Mouse (Mus musculus) T-helper 1 cell (primary cell): Measurements from ENCODE around the gene Eif3m.
"Not testable (repeated sequence)": the region's sequence is repeated elsewhere in the genome, so short reads cannot be mapped to it uniquely, and the experiment has no call there.

Source experiments
- in situ Hi-C: fragments of 300-600 bp; cut with MboI, MseI; formaldehyde crosslinking; loops from one replicate; pipeline ENCODE4 v1.15.1; 2025; ENCODE audit warnings: high pct_unique_total_duplicates

The Eif3m gene

GRCm38 (mm10) chr2:105016967-105017287 lies at the start of gene Eif3m:
Gene Eif3m, minus strand, starts transcription at chr2:105017080.
- in situ Hi-C loops = no loop called here

DNA sequence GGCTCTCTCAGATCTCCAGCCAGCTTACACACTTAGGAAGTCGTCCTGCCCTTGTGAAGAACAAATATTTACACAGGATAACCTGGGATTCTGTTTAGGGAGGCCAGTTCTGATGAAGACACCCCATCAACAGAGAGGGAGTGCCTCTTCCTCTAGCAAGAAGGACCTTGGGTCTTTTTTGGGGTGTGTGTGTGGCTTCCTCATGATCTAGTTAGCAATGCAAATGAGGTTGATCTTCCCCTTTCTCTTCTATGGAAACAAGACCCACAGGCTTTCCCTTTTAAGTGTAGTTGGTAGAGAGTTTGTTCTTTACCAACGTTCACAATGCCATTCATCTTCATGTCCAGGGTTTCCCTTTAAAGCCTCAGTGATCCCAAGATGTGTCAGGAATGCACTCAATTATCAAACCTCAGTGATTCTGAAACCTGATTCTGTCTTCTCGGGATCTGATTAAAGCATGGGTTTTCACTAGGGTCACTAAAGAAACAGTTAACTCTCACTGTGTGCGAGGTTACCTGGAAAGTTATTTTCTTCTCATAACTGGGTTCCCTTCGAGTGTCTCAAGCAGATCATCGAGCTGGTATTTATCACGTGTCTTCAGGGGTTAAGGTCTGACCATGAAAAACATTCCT lies 46.0 kb upstream of the Eif3m start:
- in situ Hi-C loops = no loop called here

- in situ Hi-C loops = no loop called here
These were observed 41.8 kb upstream of the Eif3m start for GRCm38 (mm10) chr2:105058577-105059116.

DNA sequence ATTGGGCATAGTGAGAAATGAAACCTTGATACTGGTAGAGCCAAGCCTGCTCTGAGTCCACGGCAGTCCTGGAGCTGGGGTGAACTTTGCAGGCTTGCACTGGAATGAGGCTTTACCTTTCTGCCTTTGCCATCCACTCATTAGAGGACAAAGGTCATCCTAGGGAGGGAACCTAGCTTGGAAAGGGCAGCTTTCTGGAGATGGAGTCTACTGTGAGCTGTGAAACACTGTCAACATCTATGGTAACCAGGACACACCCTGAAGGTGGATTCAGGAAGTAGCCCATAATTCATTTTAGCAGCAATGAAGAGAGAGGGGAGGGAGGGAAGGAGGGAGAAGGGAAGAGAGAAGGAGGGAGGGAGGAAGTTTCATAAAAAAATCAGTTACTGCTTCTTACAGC lies 38.6 kb upstream of the Eif3m start:
- in situ Hi-C loops = no loop called here

- in situ Hi-C loops = no loop called here
These were observed 31.4 kb upstream of the Eif3m start for GRCm38 (mm10) chr2:105048301-105048700.

DNA sequence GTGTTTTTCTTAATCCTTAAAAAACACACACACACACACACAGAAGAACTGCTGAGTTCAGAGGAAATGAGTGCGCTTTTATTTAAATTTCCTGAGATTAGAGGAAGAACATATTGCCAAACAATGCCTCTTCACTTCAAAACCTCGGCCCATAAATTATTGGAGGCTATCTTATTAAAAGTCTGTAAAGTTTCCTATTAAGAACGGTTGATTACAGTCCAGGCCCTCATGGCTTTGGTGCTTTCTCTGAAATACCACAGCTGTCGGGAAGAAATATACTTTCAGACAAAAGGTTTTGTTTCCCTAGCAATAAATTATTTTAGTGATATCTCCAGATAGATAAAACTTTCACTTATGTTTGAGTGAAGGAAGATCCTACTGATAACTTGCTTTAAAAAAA lies 26.3 kb upstream of the Eif3m start:
- in situ Hi-C loops = no loop called here

- in situ Hi-C loops = no loop called here
These were observed 24.0 kb upstream of the Eif3m start for GRCm38 (mm10) chr2:105040859-105041258.

DNA sequence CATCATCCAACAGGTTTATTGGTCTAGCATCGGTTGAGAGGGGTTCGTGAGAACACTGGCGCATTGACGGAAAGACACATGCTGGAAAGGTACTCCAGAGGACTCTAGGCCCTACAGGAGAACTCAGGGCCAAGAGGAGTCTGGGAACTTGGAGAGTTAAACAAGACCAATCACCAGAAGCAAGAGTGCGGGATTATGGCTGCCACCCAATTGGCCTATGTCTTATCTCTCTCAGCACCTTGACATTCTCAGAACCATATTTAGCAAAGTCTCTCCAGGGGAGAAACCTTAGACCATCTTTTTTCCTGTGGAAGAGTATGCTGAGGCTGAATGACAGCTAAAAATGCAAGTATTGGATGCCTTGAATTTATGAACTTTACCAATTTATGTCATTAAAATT lies 22.0 kb upstream of the Eif3m start:
- in situ Hi-C loops = no loop called here

DNA sequence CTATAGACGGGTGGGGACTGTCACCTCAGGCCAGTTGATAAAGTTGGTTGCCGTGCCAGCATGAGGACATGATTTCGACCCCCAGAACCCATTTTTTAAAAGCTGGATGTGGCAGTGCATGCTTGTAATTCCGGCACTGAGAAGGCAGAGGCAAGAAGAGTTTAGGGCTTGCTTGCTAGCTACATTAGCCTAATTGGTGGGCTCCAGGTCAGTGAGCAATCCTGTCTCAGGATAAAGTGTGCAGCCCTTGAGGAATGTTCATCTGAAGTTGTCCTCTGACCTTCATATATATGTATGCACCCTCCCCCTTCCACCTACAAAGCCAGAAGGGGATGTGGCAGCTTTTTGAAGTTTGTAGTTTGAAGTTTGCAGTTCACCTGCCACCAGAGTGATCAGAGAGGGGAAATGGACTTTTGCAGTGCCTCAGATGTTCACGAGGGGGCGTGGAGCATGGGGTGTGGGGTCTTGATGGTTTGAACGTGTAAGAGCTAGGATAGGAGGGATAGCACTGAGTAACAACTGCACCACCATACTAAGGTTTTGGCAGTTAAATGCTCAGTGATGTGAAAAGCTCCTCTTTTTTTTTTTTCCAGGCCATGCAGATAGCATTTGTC lies 21.2 kb upstream of the Eif3m start:
- in situ Hi-C loops = no loop called here

- in situ Hi-C loops = no loop called here
These were observed 19.7 kb upstream of the Eif3m start for GRCm38 (mm10) chr2:105036401-105037070.

GRCm38 (mm10) chr2:105035985-105036384 lies 19.1 kb upstream of the Eif3m start:
- in situ Hi-C loops = no loop called here

DNA sequence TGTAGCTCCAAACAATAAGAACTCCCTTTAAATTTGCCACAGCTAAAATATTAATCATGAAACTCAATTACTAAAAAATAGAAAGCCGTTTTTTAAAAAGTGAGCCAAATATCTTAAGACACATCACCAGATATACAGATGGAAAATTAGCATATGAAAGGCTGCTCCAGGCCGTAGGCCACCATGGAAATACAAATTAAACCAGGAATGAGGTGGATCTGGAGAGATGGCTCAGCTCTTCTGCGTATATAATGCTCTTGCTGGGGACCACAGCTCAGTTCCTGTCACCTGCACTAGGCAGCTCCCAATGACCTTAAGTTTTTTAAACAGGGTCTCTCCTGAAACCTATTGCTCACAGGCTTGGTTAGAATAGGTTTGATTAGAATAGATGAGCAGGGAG lies 17.2 kb upstream of the Eif3m start:
- in situ Hi-C loops = no loop called here

- in situ Hi-C loops = no loop called here
These were observed 13.6 kb upstream of the Eif3m start for GRCm38 (mm10) chr2:105030505-105030904.

DNA sequence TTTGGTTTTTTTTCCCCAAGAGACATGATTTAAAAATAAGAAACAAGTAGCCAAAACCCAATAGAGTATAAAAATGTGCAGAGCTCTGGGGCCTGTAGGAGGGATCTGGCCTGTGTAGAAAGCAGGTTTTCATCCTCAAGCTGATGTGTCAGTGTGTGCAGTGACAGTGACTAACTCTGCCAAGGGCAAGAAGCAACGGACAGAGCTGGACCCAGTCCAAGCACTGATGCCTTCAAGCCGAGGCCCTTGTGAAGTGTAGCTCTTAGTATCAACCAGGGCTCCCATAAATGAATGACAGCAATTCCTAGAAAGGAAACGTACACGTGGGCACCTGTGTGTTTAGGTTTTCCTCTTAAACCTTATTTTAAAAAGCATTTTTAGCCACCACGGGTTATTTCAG lies 11.9 kb upstream of the Eif3m start:
- in situ Hi-C loops = no loop called here

- in situ Hi-C loops = no loop called here
These were observed 10.2 kb upstream of the Eif3m start for GRCm38 (mm10) chr2:105026950-105027695.

DNA sequence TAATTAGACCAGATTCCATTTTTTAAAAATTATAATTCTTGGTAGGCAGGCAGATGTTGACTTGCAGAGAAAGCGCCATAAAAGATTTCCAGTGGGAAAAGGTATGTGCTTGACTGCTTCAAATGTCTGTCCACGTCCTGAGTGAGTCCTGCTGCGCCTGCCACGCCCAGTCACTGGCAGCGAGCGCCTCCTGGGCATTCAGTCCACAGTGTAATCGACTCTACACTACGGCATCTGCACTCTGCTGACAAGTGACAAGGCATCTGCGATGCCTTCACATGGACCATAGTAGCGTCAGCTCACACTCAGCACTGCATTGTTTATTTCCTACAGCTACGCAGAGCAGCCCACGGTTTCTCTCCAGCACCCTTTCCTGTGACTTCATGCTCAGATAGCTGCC lies 8.7 kb upstream of the Eif3m start:
- in situ Hi-C loops = not testable (repeated sequence)

DNA sequence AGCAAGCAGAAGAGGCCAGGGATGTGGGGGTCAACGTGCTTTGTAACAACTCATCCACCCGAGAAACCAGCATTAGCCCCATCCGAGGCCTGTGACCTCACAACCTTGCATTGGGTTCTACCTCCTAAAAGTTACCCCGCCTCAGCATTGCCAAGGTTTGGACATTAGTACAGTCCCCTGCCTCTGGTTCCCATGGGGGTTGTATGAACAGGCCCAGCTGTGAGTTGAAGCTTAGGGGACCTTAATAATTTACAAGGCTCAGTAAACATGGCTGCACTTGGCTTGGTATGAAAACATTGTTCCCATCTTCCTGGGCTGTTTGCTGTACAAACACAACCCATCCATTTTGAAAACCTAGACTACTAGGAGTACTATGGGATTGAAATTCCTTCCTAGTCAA lies 6.9 kb upstream of the Eif3m start:
- in situ Hi-C loops = no loop called here

DNA sequence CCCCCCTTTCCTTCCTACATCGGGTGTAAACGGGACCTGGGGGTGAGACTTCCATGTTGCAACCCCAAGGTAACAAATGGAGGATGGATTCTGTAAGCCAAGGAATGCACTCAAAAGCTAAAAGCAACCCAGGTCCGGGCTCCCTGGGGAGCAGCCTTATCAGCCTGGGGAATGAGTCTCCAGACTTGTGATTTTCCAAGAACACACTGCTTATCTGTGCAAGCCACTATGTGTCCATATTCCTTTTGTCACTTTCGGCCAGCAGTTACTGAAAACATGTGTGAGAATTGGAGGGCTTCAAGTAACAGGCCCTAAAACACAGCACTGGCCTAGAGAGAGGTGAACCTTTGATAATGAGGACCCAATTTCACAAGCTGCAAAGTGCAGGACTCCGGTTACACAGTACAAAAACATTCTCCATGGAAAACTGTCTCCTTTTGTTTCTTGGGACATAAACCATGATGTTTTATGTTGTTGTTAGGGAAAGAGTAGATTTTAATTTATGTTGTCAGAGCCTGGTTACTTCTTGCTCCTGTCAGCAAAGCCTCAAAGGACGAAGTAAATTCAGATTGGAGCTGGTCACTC lies 6.2 kb upstream of the Eif3m start:
- in situ Hi-C loops = no loop called here

DNA sequence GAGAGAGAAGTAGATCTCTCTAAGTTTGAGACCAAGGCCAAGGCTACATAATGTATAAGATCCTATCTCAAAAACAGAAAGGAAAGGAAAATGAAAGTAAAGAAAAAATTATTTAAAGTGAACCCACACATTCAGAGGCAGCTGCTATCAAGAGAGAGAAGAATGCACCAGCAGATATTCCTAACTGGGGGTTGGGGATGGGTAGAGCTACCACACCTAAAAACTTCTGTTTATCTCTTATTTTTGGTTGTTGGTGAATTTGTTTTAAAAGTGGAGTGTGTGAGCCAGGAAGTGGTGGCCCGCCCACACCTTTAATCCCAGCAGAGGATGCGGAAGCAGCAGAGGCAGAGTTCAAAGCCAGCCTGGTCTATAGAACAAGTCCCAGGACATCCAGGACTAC lies 5.0 kb upstream of the Eif3m start:
- in situ Hi-C loops = no loop called here

DNA sequence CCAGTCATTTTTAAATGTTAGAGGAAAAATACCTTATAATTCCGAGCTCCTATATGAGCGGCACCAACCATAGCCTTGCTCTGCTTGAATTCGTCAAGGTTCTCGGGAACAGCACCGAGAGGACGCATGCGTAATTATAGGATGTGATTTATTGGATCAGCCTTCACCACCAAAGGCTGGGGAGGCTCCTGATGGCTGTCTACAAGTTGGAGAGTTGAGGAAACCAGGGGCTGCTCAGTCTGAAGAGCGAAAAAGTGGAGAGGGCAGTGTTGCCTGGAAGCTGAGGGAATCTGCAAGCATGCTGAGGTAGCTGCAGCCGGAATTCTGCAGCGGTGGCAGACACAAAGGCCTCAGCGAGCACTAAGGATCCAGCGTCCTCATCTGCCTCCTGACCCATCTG lies 4.4 kb upstream of the Eif3m start:
- in situ Hi-C loops = no loop called here

GRCm38 (mm10) chr2:105019457-105019856 lies 2.6 kb upstream of the Eif3m start:
- in situ Hi-C loops = no loop called here

DNA sequence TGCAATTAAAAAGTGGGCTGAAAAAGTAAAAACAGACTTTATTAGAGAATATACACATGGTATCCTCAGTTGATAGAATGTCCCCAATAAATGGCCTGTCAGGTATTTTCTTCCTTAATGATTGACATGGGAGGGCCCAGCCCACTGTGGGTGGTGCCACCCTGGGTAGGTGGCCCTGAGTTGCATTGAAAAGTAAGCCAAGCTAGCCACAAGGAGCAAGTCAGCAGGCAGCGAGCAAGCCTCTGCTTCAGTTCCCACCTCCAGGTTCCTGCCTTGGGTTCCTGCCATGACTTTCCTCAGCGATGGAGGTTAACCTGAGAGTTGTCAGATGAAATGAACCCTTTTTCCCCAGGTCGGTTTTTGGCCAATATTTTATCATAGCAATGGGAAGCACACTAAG lies 922 bp upstream of the Eif3m start:
- in situ Hi-C loops = no loop called here
